Mouse (Mus musculus): ENCODE measurements around the gene Ccdc36. TPM values are rescaled to one million over a fixed set of nuclear protein-coding genes. Genes with fewer than 3 reads are reported as not detected.

The Ccdc36 gene
- polyA plus RNA-seq, 1 experiment = not detected

DNA sequence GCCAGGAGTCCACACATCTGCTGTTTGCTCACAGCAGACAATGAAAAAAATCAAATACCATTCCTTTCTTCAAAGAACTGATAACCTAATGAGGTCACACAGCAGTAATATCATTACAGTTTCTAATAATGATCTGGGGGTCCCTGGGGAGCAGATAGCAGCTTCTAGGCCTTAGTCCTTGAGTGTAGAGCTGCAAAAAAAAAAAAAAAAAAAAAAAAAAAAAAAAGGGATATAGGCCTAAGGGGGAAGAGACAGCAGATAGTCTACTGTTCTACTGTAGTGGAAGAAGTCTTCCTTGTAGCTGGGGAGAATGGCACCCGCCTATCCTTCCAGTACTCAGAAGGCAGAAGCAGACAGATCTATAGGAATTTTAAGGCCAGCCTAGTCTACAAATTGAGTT, 32.9 kb downstream of the Ccdc36 start:
- TF ChIP-seq CTCF (IDR thresholded peaks at IDR 0.05; ENCODE audit: extremely low read depth, insufficient read length, insufficient replicate concordance, low read depth, low read length) (no peak), POLR2A (IDR thresholded peaks at IDR 0.05; ENCODE audit: low read depth, low read length) (no peak)

DNA sequence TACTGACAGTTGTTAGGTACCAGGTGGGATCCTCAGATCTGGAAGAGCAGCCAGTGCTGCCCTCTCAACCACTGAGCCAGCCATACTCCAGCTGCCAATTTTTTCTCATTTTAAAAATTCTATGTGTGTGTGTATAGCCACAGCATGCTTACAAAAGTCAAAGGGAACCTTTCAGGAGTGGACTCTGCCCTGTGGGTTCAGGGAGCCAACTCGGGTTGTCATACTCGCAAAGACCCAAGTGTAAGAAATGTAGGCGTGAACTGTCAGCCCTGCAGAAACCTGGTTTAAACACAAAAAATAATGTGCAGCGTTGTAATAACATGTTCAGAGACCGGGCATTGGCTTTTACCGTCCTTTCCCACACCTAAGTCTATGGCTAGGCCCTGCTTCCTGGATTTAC, 34.1 kb downstream of the Ccdc36 start:
- Histone ChIP-seq H3K4me3 (ENCODE audit: low read depth, low read length) (no peak overlapping the region), H3K4me1 (ENCODE audit: control insufficient read depth, insufficient read depth, insufficient read length, low read length) (no peaks in the 10 kb centered on the region), H3K27ac (ENCODE audit: insufficient read depth, low read depth, low read length) (no peak overlapping the region), H3K36me3 (ENCODE audit: control insufficient read depth, insufficient read depth, low read length) (peaks cover 38% of the 10 kb centered on the region), H3K27me3 (ENCODE audit: control insufficient read depth, insufficient read depth, low read length) (no peaks in the 10 kb centered on the region)
- TF ChIP-seq CTCF (IDR thresholded peaks at IDR 0.05; ENCODE audit: extremely low read depth, insufficient read length, insufficient replicate concordance, low read depth, low read length) (no peak), POLR2A (IDR thresholded peaks at IDR 0.05; ENCODE audit: low read depth, low read length) (no peak)
- 84% methylated on average over 6 of the region's 6 CpGs for WGBS

More for the DNA sequence above, 32.9 kb downstream of the Ccdc36 start:
- H3K36me3 ChIP-seq (ENCODE audit: control insufficient read depth, insufficient read depth, low read length) = peaks cover 30% of the 10 kb centered on the region
- H3K27me3 ChIP-seq (ENCODE audit: control insufficient read depth, insufficient read depth, low read length) = no peaks in the 10 kb centered on the region
- H3K27ac ChIP-seq (ENCODE audit: insufficient read depth, low read depth, low read length) = no peak overlapping the region
- H3K4me3 ChIP-seq (ENCODE audit: low read depth, low read length) = no peak overlapping the region
- 97% methylated on average over 1 of the region's 1 CpGs for WGBS
- no peaks in the 10 kb centered on the region for H3K4me1 ChIP-seq (ENCODE audit: control insufficient read depth, insufficient read depth, insufficient read length, low read length)

DNA sequence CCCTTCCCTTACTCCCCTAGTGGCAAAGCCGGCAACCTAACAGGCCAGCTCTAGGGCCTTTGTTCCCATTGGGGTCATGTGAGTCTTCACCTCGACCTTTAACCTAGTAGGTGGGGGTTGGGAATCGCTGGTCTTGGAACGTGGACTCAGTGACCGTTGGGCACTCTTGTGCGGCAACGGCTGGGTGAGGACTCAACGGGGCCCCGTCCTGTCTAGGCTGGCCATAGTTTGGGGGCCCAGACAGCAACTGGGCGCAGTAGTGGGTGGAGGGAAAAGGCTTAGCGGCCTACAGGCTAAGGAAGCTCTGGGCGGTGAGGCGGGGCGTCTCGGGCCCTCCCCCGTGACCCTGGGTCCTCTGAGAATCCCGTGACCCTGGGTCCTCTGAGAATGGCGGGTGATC, 35.6 kb downstream of the Ccdc36 start, which contains the start of gene 1700102P08Rik:
Gene 1700102P08Rik (plus strand): TSS at position 130 of the 400 bp plus-strand sequence.
- Histone ChIP-seq H3K27ac (ENCODE audit: insufficient read depth, low read depth, low read length) (no peak within 1 kb of the TSS), H3K4me3 (ENCODE audit: low read depth, low read length) (no peak within 1 kb of the TSS), H3K27me3 (ENCODE audit: control insufficient read depth, insufficient read depth, low read length) (no peaks in the 10 kb centered on the region), H3K36me3 (ENCODE audit: control insufficient read depth, insufficient read depth, low read length) (peaks cover 52% of the 10 kb centered on the region), H3K4me1 (ENCODE audit: control insufficient read depth, insufficient read depth, insufficient read length, low read length) (no peaks in the 10 kb centered on the region)
- TF ChIP-seq POLR2A (IDR thresholded peaks at IDR 0.05; ENCODE audit: low read depth, low read length) (no peak), CTCF (IDR thresholded peaks at IDR 0.05; ENCODE audit: extremely low read depth, insufficient read length, insufficient replicate concordance, low read depth, low read length) (no peak)
- 84% methylated on average over 18 of the region's 18 CpGs for WGBS

DNA sequence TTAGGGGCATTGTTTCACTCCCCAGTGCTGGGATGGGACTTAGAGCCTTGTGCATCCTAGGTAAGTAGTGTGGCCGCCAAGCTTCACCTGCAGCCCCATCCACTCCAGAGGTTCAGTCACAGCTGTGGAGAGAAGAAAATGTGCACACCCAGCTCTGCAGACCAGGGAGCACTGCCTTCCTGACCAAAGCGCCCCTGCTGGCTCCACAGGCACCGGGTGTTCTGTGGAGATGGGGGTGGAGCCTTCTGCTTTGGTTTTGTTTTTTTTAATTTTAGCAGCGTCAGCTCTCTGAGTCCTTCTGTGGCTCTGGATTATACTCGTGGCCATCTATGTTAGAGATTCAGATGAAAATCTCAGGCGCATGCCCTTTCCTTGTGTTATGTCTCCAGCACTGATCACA, 39.1 kb downstream of the Ccdc36 start:
- TF ChIP-seq CTCF (IDR thresholded peaks at IDR 0.05; ENCODE audit: extremely low read depth, insufficient read length, insufficient replicate concordance, low read depth, low read length) (no peak), POLR2A (IDR thresholded peaks at IDR 0.05; ENCODE audit: low read depth, low read length) (no peak)
- WGBS = 74% methylated on average over 6 of the region's 6 CpGs
- no peak overlapping the region for H3K4me3 ChIP-seq (ENCODE audit: low read depth, low read length)
- H3K4me1 ChIP-seq (ENCODE audit: control insufficient read depth, insufficient read depth, insufficient read length, low read length) = no peaks in the 10 kb centered on the region
- H3K27ac ChIP-seq (ENCODE audit: insufficient read depth, low read depth, low read length) = no peak overlapping the region
- no peaks in the 10 kb centered on the region for H3K27me3 ChIP-seq (ENCODE audit: control insufficient read depth, insufficient read depth, low read length)
- H3K36me3 ChIP-seq (ENCODE audit: control insufficient read depth, insufficient read depth, low read length) = peaks cover 79% of the 10 kb centered on the region

DNA sequence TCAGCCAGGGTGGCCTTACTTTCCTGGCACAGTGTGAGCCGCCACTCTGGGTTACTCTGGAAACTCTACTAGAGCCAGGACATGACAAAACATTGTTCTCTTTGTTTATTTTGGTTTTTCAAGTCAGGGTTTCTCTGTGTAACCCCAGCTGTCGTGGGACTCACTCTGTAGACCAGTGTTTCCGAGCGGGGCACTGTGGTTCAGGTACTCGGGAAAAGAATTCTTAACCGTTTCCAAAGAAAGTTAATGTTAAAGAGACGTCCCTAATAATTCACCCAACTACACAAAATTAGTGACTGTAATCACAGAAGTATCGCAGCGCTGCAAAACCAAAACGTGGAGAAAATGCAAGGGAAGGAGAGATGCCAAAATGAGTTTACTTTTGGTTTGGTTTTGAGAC, 39.7 kb downstream of the Ccdc36 start:
- TF ChIP-seq POLR2A (IDR thresholded peaks at IDR 0.05; ENCODE audit: low read depth, low read length) (no peak), CTCF (IDR thresholded peaks at IDR 0.05; ENCODE audit: extremely low read depth, insufficient read length, insufficient replicate concordance, low read depth, low read length) (no peak)
- WGBS = 85% methylated on average over 10 of the region's 10 CpGs
- Histone ChIP-seq H3K36me3 (ENCODE audit: control insufficient read depth, insufficient read depth, low read length) (peaks cover 84% of the 10 kb centered on the region), H3K4me3 (ENCODE audit: low read depth, low read length) (no peak overlapping the region), H3K4me1 (ENCODE audit: control insufficient read depth, insufficient read depth, insufficient read length, low read length) (no peaks in the 10 kb centered on the region), H3K27ac (ENCODE audit: insufficient read depth, low read depth, low read length) (no peak overlapping the region), H3K27me3 (ENCODE audit: control insufficient read depth, insufficient read depth, low read length) (no peaks in the 10 kb centered on the region)

DNA sequence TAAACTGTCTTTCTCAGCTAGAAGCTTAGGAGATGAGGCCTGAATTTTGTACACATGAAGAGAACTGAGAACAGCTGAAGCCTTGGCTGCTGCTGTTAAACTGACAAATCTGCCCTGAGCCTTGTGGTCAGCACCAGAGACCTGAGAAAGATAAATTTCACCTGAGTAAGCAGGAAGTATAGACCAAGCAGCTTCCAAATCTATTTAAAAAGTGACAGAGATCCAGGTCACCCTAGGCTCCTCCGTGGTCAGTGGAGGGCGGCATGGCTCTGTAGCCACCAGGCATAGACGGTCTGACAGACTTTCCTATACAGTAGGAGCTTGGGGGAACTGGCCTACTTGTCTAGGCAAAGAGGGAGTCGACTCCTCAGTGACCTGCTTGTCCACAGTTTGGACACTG, 41.5 kb downstream of the Ccdc36 start:
- Histone ChIP-seq H3K4me3 (ENCODE audit: low read depth, low read length) (no peak overlapping the region), H3K27ac (ENCODE audit: insufficient read depth, low read depth, low read length) (no peak overlapping the region), H3K4me1 (ENCODE audit: control insufficient read depth, insufficient read depth, insufficient read length, low read length) (no peaks in the 10 kb centered on the region), H3K36me3 (ENCODE audit: control insufficient read depth, insufficient read depth, low read length) (peaks cover 78% of the 10 kb centered on the region), H3K27me3 (ENCODE audit: control insufficient read depth, insufficient read depth, low read length) (no peaks in the 10 kb centered on the region)
- TF ChIP-seq CTCF (IDR thresholded peaks at IDR 0.05; ENCODE audit: extremely low read depth, insufficient read length, insufficient replicate concordance, low read depth, low read length) = no peak
- no peak for TF ChIP-seq POLR2A (IDR thresholded peaks at IDR 0.05; ENCODE audit: low read depth, low read length)
- WGBS = 90% methylated on average over 4 of the region's 4 CpGs

DNA sequence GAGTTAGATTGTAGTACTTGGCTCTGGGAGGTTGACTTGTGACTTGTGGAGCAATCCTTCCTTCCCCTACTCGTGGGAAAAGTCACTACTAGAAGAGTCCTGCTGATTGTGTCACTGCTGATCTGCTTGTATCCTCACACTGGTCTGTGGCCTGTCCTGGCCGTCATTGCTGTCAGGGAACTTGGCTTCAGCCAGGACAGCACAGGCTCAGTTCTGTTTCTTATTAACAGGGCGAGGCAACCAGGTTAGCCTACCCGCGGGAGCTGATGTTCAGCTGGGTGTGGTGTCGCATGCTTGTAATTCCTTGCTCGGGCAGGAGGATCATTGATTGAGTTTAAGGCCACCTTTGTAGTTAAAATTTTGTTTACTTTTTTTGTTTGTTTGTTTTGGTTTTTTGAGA, 43.3 kb downstream of the Ccdc36 start:
- no peak for TF ChIP-seq POLR2A (IDR thresholded peaks at IDR 0.05; ENCODE audit: low read depth, low read length)
- no peak for TF ChIP-seq CTCF (IDR thresholded peaks at IDR 0.05; ENCODE audit: extremely low read depth, insufficient read length, insufficient replicate concordance, low read depth, low read length)
- Histone ChIP-seq H3K4me1 (ENCODE audit: control insufficient read depth, insufficient read depth, insufficient read length, low read length) (no peaks in the 10 kb centered on the region), H3K36me3 (ENCODE audit: control insufficient read depth, insufficient read depth, low read length) (peaks cover 77% of the 10 kb centered on the region), H3K27ac (ENCODE audit: insufficient read depth, low read depth, low read length) (no peak overlapping the region), H3K27me3 (ENCODE audit: control insufficient read depth, insufficient read depth, low read length) (no peaks in the 10 kb centered on the region), H3K4me3 (ENCODE audit: low read depth, low read length) (no peak overlapping the region)
- WGBS = 54% methylated on average over 7 of the region's 7 CpGs

Measured in small intestine, adult 2 months (tissue).